Comparison of ENCODE assay signal across 13 mouse cellular contexts in the genomic region with DNA sequence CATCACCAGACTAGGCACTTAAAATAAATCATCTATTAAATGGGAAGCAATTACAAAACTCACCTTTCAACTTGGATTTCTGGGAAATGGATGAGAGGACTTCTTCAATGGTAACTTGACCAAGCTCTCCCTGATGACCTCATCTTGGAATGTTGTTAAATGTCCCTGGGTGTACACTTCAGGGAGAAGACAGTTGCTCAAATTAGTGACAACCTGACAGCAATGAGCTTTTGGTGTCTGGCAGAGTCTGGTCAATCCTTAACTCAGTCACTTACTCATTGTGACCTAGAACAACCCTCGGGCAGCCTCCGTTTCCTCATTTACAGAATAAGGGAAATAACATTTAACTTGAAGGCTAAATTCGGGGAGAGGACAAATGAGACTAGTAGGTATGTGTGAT.
"Had no signal": no experiment of that assay in that cellular context is flagged by ENCODE, and none has a peak within 500 bp of the region (broad histone marks: within the 10 kb centered on the region; RNA-seq: fewer than 3 reads in every experiment).

No protein-coding gene starts in this region.

- H3K36me3 ChIP-seq: limb, embryonic 13.5 days; liver, embryonic 12.5 days; midbrain, embryonic 10.5 days; neural tube, embryonic 15.5 days had no signal

- H3K27me3 ChIP-seq: limb, embryonic 13.5 days; liver, embryonic 12.5 days; neural tube, embryonic 15.5 days had no signal

- DNase-seq: lung, embryonic 14.5 days; lung, postnatal 10 days; midbrain, embryonic 14.5 days; right cerebral cortex, adult 18-20 months; thymus, adult 18-20 months; thymus, postnatal 14 days had no signal

- H3K9me3 ChIP-seq: limb, embryonic 13.5 days; liver, embryonic 12.5 days; midbrain, embryonic 10.5 days; neural tube, embryonic 15.5 days had no signal

- H3K4me1 ChIP-seq: limb, embryonic 13.5 days; liver, embryonic 12.5 days; midbrain, embryonic 10.5 days; neural tube, embryonic 15.5 days had no signal

- H3K4me2 ChIP-seq: limb, embryonic 13.5 days; liver, embryonic 12.5 days; lung, embryonic 14.5 days; neural tube, embryonic 15.5 days had no signal

- ATAC-seq: inflammation-experienced regulatory T-cells, adult 6 months; intestine, postnatal 0 days; liver, embryonic 12.5 days had no signal

- H3K4me3 ChIP-seq: limb, embryonic 13.5 days; liver, embryonic 12.5 days; midbrain, embryonic 10.5 days; myocyte; neural tube, embryonic 15.5 days had no signal

- H3K9ac ChIP-seq: limb, embryonic 13.5 days; liver, embryonic 12.5 days; lung, embryonic 14.5 days; neural tube, embryonic 15.5 days had no signal

- H3K27ac ChIP-seq: limb, embryonic 13.5 days; liver, embryonic 12.5 days; midbrain, embryonic 10.5 days; neural tube, embryonic 15.5 days had no signal
